9 mouse cellular contexts compared by ENCODE assay signal in the genomic region with DNA sequence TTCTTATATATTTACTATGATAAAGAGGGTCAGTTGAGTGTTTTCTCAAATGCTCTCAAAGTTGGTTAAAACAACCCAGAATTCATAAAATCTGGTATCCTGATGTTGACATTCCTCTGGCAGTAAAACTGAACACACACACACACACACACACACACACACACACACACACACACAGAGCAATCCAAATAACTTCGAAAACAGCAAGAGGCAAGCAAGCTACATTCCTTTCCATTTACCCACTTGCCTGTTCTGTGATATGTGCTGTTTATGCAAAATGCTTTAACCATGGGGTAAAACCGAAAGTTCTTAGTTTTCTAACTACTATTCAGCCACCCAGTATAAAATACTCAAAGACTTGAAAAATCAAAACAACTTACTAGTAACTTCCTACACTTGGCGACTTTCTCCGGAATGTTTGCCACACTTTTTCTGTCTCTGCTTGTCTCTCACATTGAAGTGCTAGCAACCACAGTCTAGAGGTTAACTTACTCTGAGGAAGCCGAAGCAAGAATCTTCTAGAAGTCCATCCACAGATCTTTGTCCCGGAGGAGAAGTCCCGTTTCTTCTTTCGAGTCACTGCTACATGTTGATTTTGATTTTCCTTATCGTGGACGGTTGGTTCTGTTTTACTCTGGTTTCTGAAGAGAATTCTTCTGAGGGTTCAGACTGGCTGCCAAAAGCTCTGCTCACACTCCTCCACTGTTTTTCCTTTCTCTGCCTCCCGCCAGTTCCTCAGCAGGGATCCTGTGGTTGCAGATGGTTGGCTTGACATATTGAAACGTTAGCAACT. TPM values are rescaled to one million over a fixed set of nuclear protein-coding genes. Genes with fewer than 3 reads are reported as not detected.
DNase-seq lines count a peak whose midpoint lies in the region; ATAC-seq and TF ChIP-seq lines count a peak whose summit lies in the region.
"Had no signal": no experiment of that assay in that cellular context is flagged by ENCODE, and none has a peak within 500 bp of the region (broad histone marks: within the 10 kb centered on the region; RNA-seq: fewer than 3 reads in every experiment).

TSS of gene Abca9 (minus strand) at position 738 of the 793 bp plus-strand sequence.

- WGBS in midbrain, embryonic 10.5 days, result 51% methylated on average over 12 of the region's 12 CpGs
- 49% methylated on average over 12 of the region's 12 CpGs for WGBS in midbrain, embryonic 16.5 days
- 50% methylated on average over 12 of the region's 12 CpGs for WGBS in kidney, postnatal 0 days
- WGBS in stomach, embryonic 16.5 days, result 38% methylated on average over 12 of the region's 12 CpGs

- no peaks in the 10 kb centered on the region for H3K36me3 ChIP-seq in midbrain, embryonic 10.5 days
- H3K36me3 ChIP-seq in midbrain, embryonic 16.5 days (ENCODE audit: control insufficient read depth, insufficient read depth, low read length), result no peaks in the 10 kb centered on the region
- H3K36me3 ChIP-seq in kidney, postnatal 0 days (ENCODE audit: insufficient read depth, low read length), result no peaks in the 10 kb centered on the region
- H3K36me3 ChIP-seq in stomach, embryonic 16.5 days (ENCODE audit: control insufficient read depth, insufficient read depth, low read length), result no peaks in the 10 kb centered on the region
- H3K36me3 ChIP-seq: liver, embryonic 13.5 days had no signal

- no peaks in the 10 kb centered on the region for H3K9me3 ChIP-seq in midbrain, embryonic 10.5 days (replicated peaks)
- no peaks in the 10 kb centered on the region for H3K9me3 ChIP-seq in midbrain, embryonic 16.5 days (replicated peaks; ENCODE audit: control insufficient read depth, low read length, poor library complexity, severe bottlenecking)
- no peaks in the 10 kb centered on the region for H3K9me3 ChIP-seq in kidney, postnatal 0 days (replicated peaks; ENCODE audit: low read length)
- H3K9me3 ChIP-seq in stomach, embryonic 16.5 days (replicated peaks; ENCODE audit: control insufficient read depth, low read length), result no peaks in the 10 kb centered on the region
- H3K9me3 ChIP-seq: liver, embryonic 13.5 days had no signal

- no peak for ATAC-seq in midbrain, embryonic 16.5 days
- no peak for ATAC-seq in kidney, postnatal 0 days (replicated peaks; ENCODE audit: low FRiP score, low read depth)
- ATAC-seq in stomach, embryonic 16.5 days (ENCODE audit: insufficient read depth, low FRiP score), result no peak
- no peak for ATAC-seq in activated CD4-positive, CD25-positive, alpha-beta regulatory T cell, adult 4 months

- no peak within 1 kb of the TSS for H3K9ac ChIP-seq in midbrain, embryonic 16.5 days (ENCODE audit: low read depth, low read length)
- H3K9ac ChIP-seq in kidney, postnatal 0 days (ENCODE audit: low read depth, low read length), result no peak within 1 kb of the TSS
- no peak within 1 kb of the TSS for H3K9ac ChIP-seq in stomach, embryonic 16.5 days (ENCODE audit: low read length)
- H3K9ac ChIP-seq: liver, embryonic 13.5 days had no signal

- no peak for TF ChIP-seq CTCF in kidney, postnatal 0 days (IDR thresholded peaks at IDR 0.05; ENCODE audit: low read depth)

- no peak within 1 kb of the TSS for H3K4me3 ChIP-seq in midbrain, embryonic 10.5 days
- no peak within 1 kb of the TSS for H3K4me3 ChIP-seq in midbrain, embryonic 16.5 days (ENCODE audit: low read depth, low read length)
- no peak within 1 kb of the TSS for H3K4me3 ChIP-seq in kidney, postnatal 0 days (replicated peaks; ENCODE audit: low read depth, low read length)
- H3K4me3 ChIP-seq in stomach, embryonic 16.5 days (replicated peaks; ENCODE audit: low read length), result peak within 1 kb of the TSS; percentile 7
- H3K4me3 ChIP-seq: liver, embryonic 13.5 days had no signal

- H3K27me3 ChIP-seq in midbrain, embryonic 10.5 days (ENCODE audit: low read depth, poor library complexity, severe bottlenecking), result no peaks in the 10 kb centered on the region
- H3K27me3 ChIP-seq in midbrain, embryonic 16.5 days (ENCODE audit: control insufficient read depth, insufficient read depth, low read depth, low read length), result no peaks in the 10 kb centered on the region
- no peaks in the 10 kb centered on the region for H3K27me3 ChIP-seq in kidney, postnatal 0 days (ENCODE audit: insufficient read depth, low read length)
- no peaks in the 10 kb centered on the region for H3K27me3 ChIP-seq in stomach, embryonic 16.5 days (ENCODE audit: control insufficient read depth, insufficient read depth, low read length)
- H3K27me3 ChIP-seq: liver, embryonic 13.5 days had no signal

- H3K27ac ChIP-seq in midbrain, embryonic 10.5 days (replicated peaks), result 0 out of 2 replicates have a peak within 1 kb of the TSS, but pooled peaks have one; percentile 17
- H3K27ac ChIP-seq in midbrain, embryonic 16.5 days (ENCODE audit: low read length), result no peak within 1 kb of the TSS
- peak within 1 kb of the TSS; percentile 44 for H3K27ac ChIP-seq in kidney, postnatal 0 days
- peak within 1 kb of the TSS; percentile 28 for H3K27ac ChIP-seq in stomach, embryonic 16.5 days (ENCODE audit: low read length)
- H3K27ac ChIP-seq: liver, embryonic 13.5 days had no signal

- H3K4me2 ChIP-seq in midbrain, embryonic 16.5 days (ENCODE audit: low read length), result no peak within 1 kb of the TSS
- H3K4me2 ChIP-seq in kidney, postnatal 0 days (ENCODE audit: low read length), result peak within 1 kb of the TSS; percentile 15; the same call in 1 of the 2 replicates
- peak within 1 kb of the TSS; percentile 11 for H3K4me2 ChIP-seq in stomach, embryonic 16.5 days (ENCODE audit: low read depth, low read length)
- H3K4me2 ChIP-seq: liver, embryonic 13.5 days had no signal

- H3K4me1 ChIP-seq in midbrain, embryonic 10.5 days, result 0 out of 2 replicates have a peak, but pooled peaks cover 7% of the 10 kb centered on the region
- H3K4me1 ChIP-seq in midbrain, embryonic 16.5 days (ENCODE audit: control insufficient read depth, insufficient read depth, low read length), result no peaks in the 10 kb centered on the region
- no peaks in the 10 kb centered on the region for H3K4me1 ChIP-seq in kidney, postnatal 0 days (replicated peaks; ENCODE audit: insufficient read depth, low read length)
- H3K4me1 ChIP-seq in stomach, embryonic 16.5 days (ENCODE audit: control insufficient read depth, insufficient read depth, low read length), result no peaks in the 10 kb centered on the region
- H3K4me1 ChIP-seq: liver, embryonic 13.5 days had no signal

- DNase-seq in midbrain, embryonic 10.5 days (ENCODE audit: low spot score), result peak; percentile 17
- DNase-seq in cerebellum, adult 18-20 months, result peak; percentile 30 to 33
- DNase-seq in gastrocnemius, postnatal 25 days, result peak; percentile 31
- DNase-seq in kidney, postnatal 0 days (ENCODE audit: low spot score), result peak; percentile 40
- DNase-seq in lung, postnatal 14 days, result peak; percentile 28
- DNase-seq: liver, embryonic 13.5 days had no signal

RNA-seq across cellular contexts. Expression of gene Abca9, which starts in this region (rescaled TPM):
- polyA plus RNA-seq in midbrain, embryonic 10.5 days (2016; fragmentation: Nextera tagmentation; extraction: Ambion mirVana), result 3.0 and 3.6 TPM in 2 replicates
- polyA plus RNA-seq in midbrain, embryonic 16.5 days (2015; fragmentation: Nextera tagmentation; extraction: Ambion mirVana), result 2.6 and 2.7 TPM in 2 replicates
- total RNA-seq in gastrocnemius, postnatal 25 days (2021), result 10 to 100 TPM in 1 of 2 experiments, 1 to 10 TPM in 1; 9.2 to 10.2 TPM
- 0.94 and 0.99 TPM in 2 replicates for polyA plus RNA-seq in kidney, postnatal 0 days (2015; fragmentation: Nextera tagmentation; extraction: Ambion mirVana)
- 2.3 and 3.2 TPM in 2 replicates for polyA plus RNA-seq in stomach, embryonic 16.5 days (2015; fragmentation: Nextera tagmentation; extraction: Ambion mirVana)
- not detected for polyA plus RNA-seq in activated CD4-positive, CD25-positive, alpha-beta regulatory T cell, adult 4 months (2017; shearing (Covaris generic))

Comparison
In these comparisons a context has a peak if more than half of its experiments do, and no peak if none do; other contexts are left out.
1. Peak in DNase-seq, H3K27ac ChIP-seq and H3K4me2 ChIP-seq in kidney, postnatal 0 days; RNA of the gene not detected or under 1 TPM.